Mouse (Mus musculus): ENCODE results near the gene Llph.

GRCm38 (mm10) chr10:120218996-120219395, 7.9 kb upstream of the Llph start:
- TF ChIP-seq CTCF (IDR thresholded peaks at IDR 0.05; ENCODE audit: low read depth) (no peak), EP300 (IDR thresholded peaks at IDR 0.05; ENCODE audit: low read depth) (no peak)

Measured in heart, postnatal 0 days (tissue).